Mouse (Mus musculus) forebrain, embryonic 10.5 days (tissue): ENCODE measurements around the gene Acin1. TPM values are rescaled to one million over a fixed set of nuclear protein-coding genes. Genes with fewer than 3 reads are reported as not detected.

Source experiments
- DNase-seq: peaks from one replicate; pipeline ENCODE4 v3.0.0-alpha.2; 2017; ENCODE audit warnings: low spot score; ENCODE audit errors: extremely low spot score
- H3K27ac ChIP-seq: fragments of 300-500 bp; sonication (generic); 2 replicates; pipeline ENCODE4 v1.5.1; 2016; ENCODE audit warnings: mild to moderate bottlenecking
- H3K27me3 ChIP-seq: fragments of 300-500 bp; sonication (generic); 2 replicates; pipeline ENCODE4 v1.6.1; 2016; ENCODE audit warnings: mild to moderate bottlenecking; ENCODE audit not compliant: poor library complexity, severe bottlenecking
- H3K36me3 ChIP-seq: fragments of 300-500 bp; sonication (generic); replicated peaks from 2 replicates; pipeline ENCODE4 v1.6.1; 2016; ENCODE audit warnings: mild to moderate bottlenecking, moderate library complexity
- H3K4me1 ChIP-seq: fragments of 300-500 bp; sonication (generic); 2 replicates; pipeline ENCODE4 v1.6.1; 2016
- H3K4me3 ChIP-seq: fragments of 300-500 bp; sonication (generic); 2 replicates; pipeline ENCODE4 v1.5.1; 2016; ENCODE audit warnings: mild to moderate bottlenecking, moderate library complexity
- H3K9me3 ChIP-seq: fragments of 300-500 bp; sonication (generic); 2 replicates; pipeline ENCODE4 v1.6.1; 2016; ENCODE audit warnings: mild to moderate bottlenecking, moderate library complexity
- WGBS: fragments of 180-500 bp; shearing (Covaris S2); methylation state at CpG from one replicate; pipeline ENCODE4 v1.1.7; 2016; 5-methylcytosine and 5-hydroxymethylcytosine counted together
- polyA plus RNA-seq: library from polyadenylated mRNA; unstranded; fragments of >200 nt; fragmentation: Nextera tagmentation; extraction: Ambion mirVana; gene quantifications from 2 replicates; pipeline ENCODE4 v1.2.1, GENCODE M21; 2016

Gene Acin1
- polyA plus RNA-seq, 1 experiment from 2014 or later, result 146 TPM

DNA sequence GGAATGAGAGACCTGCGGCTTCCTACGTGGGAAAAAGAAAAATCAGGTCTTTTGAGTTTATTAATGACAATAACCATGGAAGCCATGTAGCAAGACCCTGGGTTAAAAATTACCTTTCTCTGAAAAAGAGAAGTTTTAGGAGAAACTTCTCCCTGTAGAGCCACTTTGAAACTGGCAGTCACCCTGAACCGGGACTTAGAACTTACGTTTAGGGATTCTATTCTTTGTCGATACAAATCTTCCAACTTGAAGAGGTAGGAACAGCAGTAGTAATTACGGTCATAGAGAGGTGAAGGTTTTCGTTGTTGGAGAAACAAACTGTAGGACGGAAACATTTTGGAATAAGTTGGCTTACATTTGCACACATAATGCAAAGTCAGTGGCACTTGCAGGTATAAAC lies 520 bp upstream of the Acin1 start:
- Histone ChIP-seq H3K4me3 (peak overlapping the region; percentile 86), H3K9me3 (no peaks in the 10 kb centered on the region), H3K27ac (peak overlapping the region; percentile 98), H3K36me3 (peaks cover 54% of the 10 kb centered on the region), H3K27me3 (no peaks in the 10 kb centered on the region), H3K4me1 (peaks cover 31% of the 10 kb centered on the region)
- DNase-seq, result no peak
- 10% methylated on average over 8 of the region's 8 CpGs for WGBS

DNA sequence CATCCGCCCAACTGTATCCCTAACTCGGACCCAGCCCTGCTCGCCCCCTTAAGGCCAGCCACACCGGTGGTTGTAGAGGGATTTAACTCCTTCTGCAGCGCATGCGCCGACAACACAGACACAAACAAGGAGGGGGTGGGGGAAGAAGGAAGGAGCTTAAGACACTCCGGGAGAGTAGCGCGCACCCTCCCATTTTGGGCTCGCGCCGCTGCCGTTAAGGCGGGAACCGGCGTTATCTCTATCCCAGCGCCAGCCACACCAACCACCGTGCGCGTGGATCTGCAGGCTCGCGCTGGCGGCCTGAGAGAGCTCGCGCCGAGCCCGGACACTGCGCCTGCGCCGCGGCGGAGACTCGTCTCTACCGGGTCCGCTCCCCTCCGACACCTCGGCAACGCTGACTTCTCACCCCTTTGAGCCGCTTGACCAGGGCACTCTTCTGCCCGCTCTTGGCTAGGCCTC lies 639 bp downstream of the Acin1 start, which contains the start of gene 1700123O20Rik:
TSS of gene 1700123O20Rik (plus strand) at position 154 of the 459 bp plus-strand sequence.
- Histone ChIP-seq H3K4me3 (peak within 1 kb of the TSS; percentile 86), H3K36me3 (peaks cover 64% of the 10 kb centered on the region)
- DNase-seq, result peak; percentile 87

DNA sequence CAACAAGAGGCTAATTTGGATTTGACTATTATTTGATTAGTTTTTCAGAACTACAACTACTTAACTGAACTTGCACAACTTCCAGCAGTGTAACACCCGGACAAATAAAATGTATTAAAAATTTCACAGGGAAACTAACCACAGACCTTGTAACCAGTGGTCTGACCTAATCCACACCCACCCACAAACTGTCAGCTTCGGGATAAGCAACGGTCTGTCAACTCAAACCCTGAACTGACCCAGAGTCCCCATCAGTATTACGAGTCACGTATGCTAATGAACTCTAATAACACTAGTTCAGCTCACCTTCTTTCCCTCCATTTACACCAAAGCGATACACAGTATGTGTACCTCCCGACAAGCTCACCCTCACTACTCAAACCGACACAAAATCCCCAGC lies 1.3 kb downstream of the Acin1 start:
- DNase-seq, result no peak
- peaks cover 64% of the 10 kb centered on the region for H3K36me3 ChIP-seq

More for the DNA sequence above, 639 bp downstream of the Acin1 start, which contains the start of gene 1700123O20Rik:
- Histone ChIP-seq H3K4me1 (peaks cover 31% of the 10 kb centered on the region), H3K27me3 (no peaks in the 10 kb centered on the region), H3K27ac (peak within 1 kb of the TSS; percentile 98), H3K9me3 (no peaks in the 10 kb centered on the region)
- under 1% methylated on average over 39 of the region's 41 CpGs for WGBS

DNA sequence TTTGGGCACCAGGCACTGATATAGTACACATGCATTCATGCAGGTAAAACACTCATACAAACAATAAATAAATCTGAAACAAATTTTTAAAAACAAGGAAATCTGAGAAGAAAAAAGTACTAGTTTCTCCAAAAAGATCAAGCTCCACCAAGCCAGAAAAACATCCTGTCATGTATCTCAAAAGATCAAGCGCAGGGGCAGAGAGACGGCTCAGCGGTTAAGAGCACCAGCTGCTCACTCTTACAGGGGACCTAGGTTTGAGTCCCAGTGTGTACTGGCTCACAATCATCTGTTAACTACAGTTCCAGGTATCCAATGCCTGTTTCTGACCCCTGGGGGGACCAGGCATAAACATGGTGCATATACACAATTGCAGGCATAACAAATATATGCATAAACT lies 4.3 kb downstream of the Acin1 start:
- no peaks in the 10 kb centered on the region for H3K27me3 ChIP-seq
- H3K4me3 ChIP-seq, result no peak overlapping the region
- peaks cover 17% of the 10 kb centered on the region for H3K4me1 ChIP-seq
- no peak for DNase-seq
- no peak overlapping the region for H3K27ac ChIP-seq
- H3K36me3 ChIP-seq, result peaks cover 71% of the 10 kb centered on the region
- H3K9me3 ChIP-seq, result no peaks in the 10 kb centered on the region
- 95% methylated on average over 3 of the region's 3 CpGs for WGBS

More for the DNA sequence above, 1.3 kb downstream of the Acin1 start:
- 20% methylated on average over 8 of the region's 8 CpGs for WGBS
- no peaks in the 10 kb centered on the region for H3K9me3 ChIP-seq
- no peaks in the 10 kb centered on the region for H3K27me3 ChIP-seq
- peak overlapping the region; percentile 86 for H3K4me3 ChIP-seq
- peaks cover 31% of the 10 kb centered on the region for H3K4me1 ChIP-seq
- H3K27ac ChIP-seq, result peak overlapping the region; percentile 98

DNA sequence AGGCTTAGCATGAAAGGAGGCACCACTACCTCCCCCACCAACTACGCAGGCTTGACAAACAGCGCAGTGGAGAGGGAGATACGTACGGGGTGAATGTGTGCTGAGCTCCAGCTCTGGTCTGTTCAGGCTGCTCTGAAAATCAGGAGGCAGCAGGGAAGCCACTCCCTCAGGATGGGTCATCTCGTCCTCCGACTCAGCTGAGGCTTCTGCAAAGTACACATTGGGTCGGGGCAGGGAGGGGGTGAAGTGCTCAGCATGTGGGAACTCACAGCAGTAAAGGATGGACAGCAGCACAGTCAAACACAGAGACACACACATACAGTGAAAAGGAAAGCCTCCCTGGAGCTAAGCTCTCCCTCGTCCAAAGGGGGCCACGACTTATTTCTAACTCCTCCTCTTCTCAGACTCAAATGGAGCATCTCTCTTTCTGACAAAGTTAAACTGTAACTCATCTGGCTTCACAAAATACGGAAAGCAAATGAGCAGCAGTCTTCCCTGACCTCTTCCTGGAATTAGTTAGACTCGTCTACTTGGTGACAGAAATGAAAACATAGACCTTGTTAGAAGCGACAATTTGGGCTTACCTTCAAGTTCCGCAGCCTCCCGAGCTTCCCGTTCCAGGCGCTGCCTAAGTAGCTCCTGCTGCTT lies 8.0 kb downstream of the Acin1 start:
- H3K27ac ChIP-seq, result no peak overlapping the region
- WGBS, result 91% methylated on average over 16 of the region's 16 CpGs
- H3K4me3 ChIP-seq, result no peak overlapping the region
- 0 out of 2 replicates have a peak, but pooled peaks cover 3% of the 10 kb centered on the region for H3K4me1 ChIP-seq
- DNase-seq, result no peak
- H3K36me3 ChIP-seq, result peaks cover 96% of the 10 kb centered on the region
- H3K9me3 ChIP-seq, result no peaks in the 10 kb centered on the region
- H3K27me3 ChIP-seq, result no peaks in the 10 kb centered on the region

DNA sequence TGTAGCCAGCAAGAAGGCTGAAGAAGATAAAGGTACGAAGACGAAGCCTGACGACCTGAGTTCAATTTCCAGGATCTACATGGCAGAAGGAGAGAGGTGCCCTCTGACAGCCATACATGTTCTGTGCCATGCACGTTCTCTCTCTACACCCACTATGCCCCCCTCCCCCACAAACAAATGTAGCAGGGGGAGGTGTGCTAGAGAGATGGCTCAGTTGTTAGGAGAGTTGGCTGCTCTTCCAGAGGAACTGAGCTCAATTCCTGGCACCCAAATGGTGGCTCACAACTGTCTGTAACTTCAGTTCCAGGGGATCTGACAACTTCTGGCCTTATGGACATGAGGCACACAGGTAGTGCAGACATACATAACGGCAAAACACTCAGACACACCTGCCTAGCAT lies 10.4 kb downstream of the Acin1 start:
- Histone ChIP-seq H3K27me3 (no peaks in the 10 kb centered on the region), H3K36me3 (peaks cover 94% of the 10 kb centered on the region), H3K9me3 (no peaks in the 10 kb centered on the region), H3K4me1 (no peaks in the 10 kb centered on the region), H3K27ac (no peak overlapping the region), H3K4me3 (no peak overlapping the region)
- no peak for DNase-seq
- WGBS, result 93% methylated on average over 5 of the region's 5 CpGs

DNA sequence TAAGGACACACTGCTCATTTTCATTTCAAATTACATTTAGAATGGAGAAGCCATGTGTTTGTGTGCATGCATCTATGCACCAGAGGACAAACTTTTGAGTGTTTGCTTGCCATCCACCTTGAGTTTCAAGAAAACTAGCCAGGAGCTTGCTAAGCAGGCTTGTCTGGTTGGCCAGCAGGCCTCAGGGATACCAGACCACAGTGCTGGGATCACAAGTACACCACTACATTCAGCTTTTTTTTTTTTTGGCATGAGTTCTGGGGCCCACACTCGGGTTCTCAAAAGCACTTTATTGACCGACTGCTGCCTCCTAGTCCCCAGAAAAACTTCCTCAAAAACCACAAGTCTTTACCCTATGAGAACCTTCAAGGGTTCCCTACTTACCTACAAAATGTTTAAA lies 12.4 kb downstream of the Acin1 start:
- WGBS, result 89% methylated on average over 2 of the region's 2 CpGs
- peaks cover 91% of the 10 kb centered on the region for H3K36me3 ChIP-seq

DNA sequence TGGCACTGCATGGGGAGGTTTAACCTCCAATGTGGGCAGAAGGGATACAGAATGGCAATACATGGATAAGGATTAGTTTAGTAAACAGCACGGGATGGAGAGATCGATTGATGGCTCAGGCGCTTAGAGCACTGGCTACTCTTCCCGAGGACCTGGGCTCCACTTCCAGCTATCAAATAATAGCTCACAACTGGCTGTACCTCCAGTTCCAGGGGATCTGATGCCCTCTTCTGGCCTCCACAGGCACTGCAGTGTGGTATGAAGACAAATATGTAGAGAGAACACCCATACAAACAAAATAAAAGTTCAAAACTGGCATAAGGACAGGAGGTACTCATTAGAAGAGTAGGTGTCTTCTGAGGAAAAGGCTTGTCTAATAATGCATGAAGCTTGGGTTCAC lies 17.4 kb downstream of the Acin1 start:
- H3K4me1 ChIP-seq, result no peaks in the 10 kb centered on the region
- no peak overlapping the region for H3K27ac ChIP-seq
- H3K27me3 ChIP-seq, result no peaks in the 10 kb centered on the region
- H3K9me3 ChIP-seq, result no peaks in the 10 kb centered on the region
- H3K36me3 ChIP-seq, result peaks cover 90% of the 10 kb centered on the region
- no peak overlapping the region for H3K4me3 ChIP-seq
- 83% methylated on average over 4 of the region's 4 CpGs for WGBS
- peak; percentile 41 for DNase-seq

More for the DNA sequence above, 12.4 kb downstream of the Acin1 start:
- no peak overlapping the region for H3K4me3 ChIP-seq
- H3K27ac ChIP-seq, result no peak overlapping the region
- H3K4me1 ChIP-seq, result no peaks in the 10 kb centered on the region
- no peak for DNase-seq
- H3K9me3 ChIP-seq, result no peaks in the 10 kb centered on the region
- H3K27me3 ChIP-seq, result no peaks in the 10 kb centered on the region

DNA sequence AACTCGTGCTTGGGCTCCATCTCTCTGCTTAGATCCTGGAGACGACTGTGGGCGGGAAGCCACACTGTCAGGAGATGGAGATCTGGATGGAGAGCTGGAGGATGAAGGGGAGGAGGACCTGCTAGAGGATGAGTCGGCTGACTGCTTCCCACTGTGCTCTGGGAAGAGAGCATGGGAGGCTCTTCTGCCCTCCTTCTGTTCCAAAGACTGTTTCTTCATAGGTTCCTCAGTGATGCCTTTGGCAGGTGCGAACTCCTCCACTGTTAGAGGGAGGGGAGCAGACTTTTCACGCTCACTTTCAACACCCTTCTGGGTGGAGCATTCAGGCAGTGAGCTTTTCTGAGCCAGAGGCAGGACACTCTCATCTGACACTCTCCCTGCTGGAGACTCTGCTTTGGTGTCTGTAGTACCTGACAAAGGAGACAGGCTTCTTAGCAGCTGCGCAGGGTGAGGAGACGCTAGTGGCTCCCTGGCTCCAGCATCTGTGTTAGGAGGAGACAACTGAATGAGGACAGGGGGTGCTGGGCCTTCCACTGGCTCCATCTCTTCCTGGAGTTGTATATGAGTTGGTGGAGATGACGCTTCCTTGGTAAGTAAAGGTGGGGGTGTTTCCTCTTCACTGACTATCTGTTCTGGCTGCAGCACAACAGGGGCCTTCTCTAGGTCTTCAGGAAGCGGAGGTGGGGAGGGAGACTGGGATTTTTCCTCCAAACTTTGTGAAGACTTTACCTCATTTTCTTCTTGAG lies 22.1 kb downstream of the Acin1 start:
- no peak for DNase-seq
- Histone ChIP-seq H3K4me1 (no peaks in the 10 kb centered on the region), H3K9me3 (no peaks in the 10 kb centered on the region), H3K36me3 (peaks cover 97% of the 10 kb centered on the region), H3K27ac (no peak overlapping the region), H3K4me3 (no peak overlapping the region), H3K27me3 (no peaks in the 10 kb centered on the region)
- WGBS, result 96% methylated on average over 10 of the region's 10 CpGs

DNA sequence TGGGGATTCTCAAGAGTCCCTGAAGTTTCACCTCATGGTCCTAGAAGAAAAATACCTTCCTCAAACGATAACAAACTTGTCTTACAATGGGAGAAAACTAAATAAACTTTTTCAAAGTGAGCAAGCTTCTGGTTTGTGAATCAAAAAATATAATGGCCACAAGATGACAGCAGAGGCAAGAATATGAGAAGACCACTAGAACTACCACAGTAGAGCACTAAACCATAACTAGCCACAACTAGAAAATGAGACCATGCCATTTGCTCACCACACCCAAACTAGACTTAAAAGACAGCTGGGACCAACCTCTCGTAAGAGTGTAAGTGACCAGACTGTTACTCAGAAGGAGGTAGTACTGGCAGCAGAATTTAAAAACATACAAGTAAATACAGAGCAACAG lies 26.7 kb downstream of the Acin1 start:
- peaks cover 100% of the 10 kb centered on the region for H3K36me3 ChIP-seq
- H3K27ac ChIP-seq, result no peak overlapping the region
- 91% methylated on average over 2 of the region's 2 CpGs for WGBS
- H3K4me3 ChIP-seq, result no peak overlapping the region
- DNase-seq, result no peak
- no peaks in the 10 kb centered on the region for H3K4me1 ChIP-seq
- H3K27me3 ChIP-seq, result no peaks in the 10 kb centered on the region
- H3K9me3 ChIP-seq, result no peaks in the 10 kb centered on the region

DNA sequence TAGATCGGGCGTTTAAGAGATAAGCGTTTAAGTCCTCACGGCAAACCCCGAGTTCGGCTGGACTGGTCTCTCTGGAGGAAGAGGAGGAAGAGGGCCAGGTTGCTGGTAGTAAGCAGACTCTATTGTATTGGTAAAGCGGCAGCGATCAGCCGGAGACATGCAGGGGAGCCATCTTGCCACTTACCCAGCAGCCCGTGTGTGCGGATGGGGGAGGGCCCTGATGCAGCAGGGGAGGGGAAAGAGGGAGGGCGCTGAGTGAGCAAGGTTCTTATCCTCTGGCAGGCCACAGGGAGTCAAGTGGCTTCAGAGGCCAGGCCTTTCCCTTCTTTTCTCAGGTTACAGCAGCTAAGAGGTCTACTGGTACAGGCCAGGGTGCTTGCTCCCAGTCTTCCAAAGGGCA lies 33.2 kb downstream of the Acin1 start:
- peaks cover 51% of the 10 kb centered on the region for H3K4me1 ChIP-seq
- H3K36me3 ChIP-seq, result peaks cover 83% of the 10 kb centered on the region
- H3K27ac ChIP-seq, result peak overlapping the region; percentile 95
- WGBS, result 2% methylated on average over 12 of the region's 12 CpGs
- H3K27me3 ChIP-seq, result no peaks in the 10 kb centered on the region
- H3K9me3 ChIP-seq, result no peaks in the 10 kb centered on the region
- peak; percentile 88 for DNase-seq
- H3K4me3 ChIP-seq, result peak overlapping the region; percentile 77

DNA sequence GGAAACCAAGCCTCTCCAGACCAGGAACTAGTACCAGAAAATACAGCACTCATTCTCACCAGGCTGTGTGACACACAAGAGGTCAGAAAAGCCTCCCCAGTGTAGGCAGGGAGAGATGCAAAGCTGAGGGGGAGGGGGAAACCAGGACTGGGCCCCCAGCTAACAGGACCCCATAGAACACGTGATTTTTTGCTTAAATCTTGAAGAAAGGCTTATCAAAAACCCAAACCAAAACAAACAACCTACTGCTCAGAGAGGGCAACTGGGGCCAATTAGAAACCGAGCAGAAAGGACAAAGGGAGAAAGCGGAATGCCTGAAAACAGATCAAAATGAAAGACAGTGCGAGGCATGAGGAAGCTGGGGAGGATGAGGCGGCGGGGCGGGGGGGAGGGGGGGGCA lies 33.9 kb downstream of the Acin1 start:
- H3K36me3 ChIP-seq, result peaks cover 83% of the 10 kb centered on the region
- no peaks in the 10 kb centered on the region for H3K27me3 ChIP-seq
- H3K27ac ChIP-seq, result peak overlapping the region; percentile 95
- under 1% methylated on average over 7 of the region's 7 CpGs for WGBS
- peak overlapping the region; percentile 77 for H3K4me3 ChIP-seq
- no peak for DNase-seq
- peaks cover 51% of the 10 kb centered on the region for H3K4me1 ChIP-seq
- no peaks in the 10 kb centered on the region for H3K9me3 ChIP-seq

DNA sequence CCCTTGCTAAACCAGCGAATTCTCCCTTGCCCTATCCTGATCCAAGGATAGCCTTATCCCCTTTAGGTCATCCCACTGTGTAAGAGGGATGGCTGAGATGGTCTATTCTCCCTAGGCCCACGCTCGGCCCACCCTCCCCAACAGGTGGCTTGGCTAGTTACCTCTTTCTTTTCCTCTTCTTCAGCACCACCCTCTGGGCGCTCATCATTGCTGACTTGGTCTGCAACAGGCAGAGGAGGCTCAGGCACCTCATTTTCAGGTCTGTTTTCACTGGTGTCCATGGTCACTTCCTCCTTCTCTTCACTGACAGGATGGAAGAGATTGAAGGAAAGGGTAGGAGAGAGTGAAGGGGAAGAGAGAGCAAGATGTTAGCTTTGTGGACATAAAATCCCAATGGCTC lies 35.2 kb downstream of the Acin1 start:
- Histone ChIP-seq H3K4me3 (peak overlapping the region; percentile 77), H3K27ac (peak overlapping the region; percentile 95; the same call in 1 of the 2 replicates)

More for the DNA sequence above, 35.2 kb downstream of the Acin1 start:
- Histone ChIP-seq H3K27me3 (no peaks in the 10 kb centered on the region), H3K4me1 (peaks cover 51% of the 10 kb centered on the region), H3K9me3 (no peaks in the 10 kb centered on the region), H3K36me3 (peaks cover 83% of the 10 kb centered on the region)
- DNase-seq, result no peak
- WGBS, result 77% methylated on average over 4 of the region's 4 CpGs
